Mouse (Mus musculus) kidney, postnatal 0 days (tissue): ENCODE data around the gene Afap1. TPM values are rescaled to one million over a fixed set of nuclear protein-coding genes. Genes with fewer than 3 reads are reported as not detected.
A peak's percentile ranks its signal among the peaks of the same experiment; 100 is the strongest.

Experiments used
- ATAC-seq: fragments of 200-750 bp; cut with Nextera tagmentation; replicated peaks from 2 replicates; pipeline ENCODE4 v1.8.0; 2017; ENCODE audit warnings: low read depth, moderate number of reproducible peaks, moderate TSS enrichment, moderate library complexity; ENCODE audit not compliant: low FRiP score
- DNase-seq: peaks from one replicate; pipeline ENCODE4 v3.0.0-alpha.2; 2016; ENCODE audit warnings: low spot score
- H3K27ac ChIP-seq: fragments of 300-500 bp; sonication (generic); 2 replicates; pipeline ENCODE4 v1.5.1; 2014; ENCODE audit warnings: mild to moderate bottlenecking
- H3K27me3 ChIP-seq: fragments of 300-500 bp; sonication (generic); 2 replicates; pipeline ENCODE4 v1.6.1; 2014; ENCODE audit warnings: low read length, mixed read lengths; ENCODE audit not compliant: insufficient read depth
- H3K36me3 ChIP-seq: fragments of 300-500 bp; sonication (generic); 2 replicates; pipeline ENCODE4 v1.6.1; 2014; ENCODE audit warnings: low read length, mixed read lengths; ENCODE audit not compliant: insufficient read depth
- H3K4me1 ChIP-seq: fragments of 300-500 bp; sonication (generic); replicated peaks from 2 replicates; pipeline ENCODE4 v1.6.1; 2014; ENCODE audit warnings: antibody characterized with exemption, low read length, mixed read lengths; ENCODE audit not compliant: insufficient read depth
- H3K4me2 ChIP-seq: fragments of 300-500 bp; sonication (generic); 2 replicates; pipeline ENCODE4 v1.6.1; 2014; ENCODE audit warnings: mild to moderate bottlenecking, low read length, moderate library complexity, mixed read lengths
- H3K4me3 ChIP-seq: fragments of 300-500 bp; sonication (generic); replicated peaks from 2 replicates; pipeline ENCODE4 v1.5.1; 2014; ENCODE audit warnings: low read depth, low read length
- H3K9ac ChIP-seq: fragments of 300-500 bp; sonication (generic); 2 replicates; pipeline ENCODE4 v1.6.1; 2014; ENCODE audit warnings: low read depth, low read length
- H3K9me3 ChIP-seq: fragments of 300-500 bp; sonication (generic); replicated peaks from 2 replicates; pipeline ENCODE4 v1.6.1; 2016; ENCODE audit warnings: low read length, inconsistent platforms, mixed read lengths
- CTCF ChIP-seq: IDR thresholded peaks from 2 replicates; pipeline ENCODE4 v1.5.1; 2016; ENCODE audit warnings: antibody characterized with exemption, low read depth, mild to moderate bottlenecking, moderate library complexity
- WGBS: fragments of 180-500 bp; shearing (Covaris S2); extraction: QIAGEN DNeasy Blood & Tissue Kit; methylation state at CpG from one replicate; pipeline ENCODE4 v1.1.7; 2014; 5-methylcytosine and 5-hydroxymethylcytosine counted together
- polyA plus RNA-seq: library from polyadenylated mRNA; unstranded; fragments of >200 nt; fragmentation: Nextera tagmentation; extraction: Ambion mirVana; gene quantifications from 2 replicates; pipeline ENCODE4 v1.2.1, GENCODE M21; 2015

Gene Afap1
- 19.1 and 19.7 TPM in 2 replicates for polyA plus RNA-seq

DNA sequence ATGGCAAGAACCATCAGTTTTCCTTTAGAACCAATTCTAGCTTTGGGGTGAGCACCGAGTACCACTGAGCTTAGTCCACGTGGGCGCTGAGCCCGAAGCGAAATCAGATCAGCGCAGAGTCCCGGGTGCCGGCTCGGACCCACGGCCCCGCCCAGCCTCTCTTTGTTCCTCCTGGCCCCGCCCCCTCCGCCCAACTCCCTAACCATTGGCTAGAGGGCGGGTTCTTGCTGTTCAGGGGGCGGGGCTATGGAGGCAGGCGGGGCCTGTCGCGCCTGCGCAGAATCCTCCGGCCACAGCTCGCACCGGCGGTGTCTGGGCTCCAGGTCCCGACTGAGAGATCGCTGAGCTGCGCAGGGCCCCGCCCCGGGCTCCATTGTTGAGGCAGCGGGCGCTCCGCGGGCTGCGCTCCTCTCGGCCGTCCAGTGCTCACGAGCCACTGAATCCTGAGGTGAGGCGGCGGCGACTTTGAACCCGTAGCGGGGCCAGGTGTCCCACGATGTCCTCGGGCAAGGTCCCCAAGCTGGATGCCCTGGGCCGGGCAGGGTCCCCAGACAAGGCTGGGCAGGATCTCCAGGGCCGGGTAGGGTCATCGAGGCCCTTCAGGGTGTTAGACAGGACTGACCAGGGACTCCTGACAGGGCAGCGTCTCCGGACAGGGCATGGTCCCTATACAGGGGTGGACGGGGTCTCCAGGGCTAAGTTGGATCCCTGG is at the start of gene Afap1:
Gene Afap1, plus strand, starts transcription at position 227 of the 712 bp plus-strand sequence.
- DNase-seq (peak; percentile 99), ATAC-seq (peak; percentile 93)
- no peaks in the 10 kb centered on the region for H3K9me3 ChIP-seq
- H3K4me1 ChIP-seq: peaks cover 13% of the 10 kb centered on the region
- H3K9ac ChIP-seq: peak within 1 kb of the TSS; percentile 80
- H3K36me3 ChIP-seq: no peaks in the 10 kb centered on the region
- peak within 1 kb of the TSS; percentile 73 for H3K4me3 ChIP-seq
- no peaks in the 10 kb centered on the region for H3K27me3 ChIP-seq
- peak within 1 kb of the TSS; percentile 81 for H3K27ac ChIP-seq
- peak within 1 kb of the TSS; percentile 67 for H3K4me2 ChIP-seq
- under 1% methylated on average over 46 of the region's 49 CpGs for WGBS
- no peak for TF ChIP-seq CTCF

DNA sequence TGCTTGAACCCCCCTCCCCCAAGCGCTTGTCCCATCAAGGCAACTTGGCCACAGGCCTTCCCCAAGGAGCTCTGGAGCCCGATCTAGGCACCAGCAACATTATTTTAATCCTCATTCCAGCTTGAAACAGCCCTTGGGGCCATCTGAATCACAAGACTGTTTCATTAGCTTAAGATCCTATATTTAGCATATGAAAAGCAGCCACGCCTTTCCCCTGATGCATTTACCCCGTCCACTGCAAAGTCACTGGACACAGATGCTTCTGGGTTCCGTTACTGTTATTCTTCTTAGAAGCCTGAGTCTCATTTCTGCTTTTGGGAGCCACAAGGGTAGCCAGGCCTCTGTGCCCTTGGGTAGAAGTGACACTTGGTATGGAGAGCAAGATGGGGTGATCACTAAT is 41.6 kb upstream of the Afap1 start:
- 82% methylated on average over 5 of the region's 5 CpGs for WGBS

DNA sequence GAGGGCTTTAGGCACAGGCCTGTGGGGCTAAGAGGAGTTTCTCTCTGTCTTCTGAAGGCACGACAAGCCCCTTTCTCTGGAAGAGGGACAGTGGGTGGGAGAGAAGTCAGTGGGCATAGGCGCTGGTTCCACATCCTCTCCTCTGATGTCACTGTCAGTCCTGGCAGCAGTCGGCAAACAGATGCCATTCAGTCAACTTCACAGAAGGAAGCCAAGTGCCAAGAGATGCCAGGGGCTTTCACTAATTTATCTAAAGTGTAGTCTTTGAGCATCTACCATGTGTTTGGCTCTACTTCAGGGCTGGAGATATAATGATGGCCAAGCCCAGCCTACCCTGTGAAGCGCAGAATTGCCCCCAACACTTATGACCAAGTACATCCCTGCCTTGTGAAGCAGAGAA is 39.7 kb upstream of the Afap1 start:
- Histone ChIP-seq H3K36me3 (no peaks in the 10 kb centered on the region), H3K27me3 (no peaks in the 10 kb centered on the region), H3K4me1 (no peaks in the 10 kb centered on the region), H3K4me3 (no peak overlapping the region), H3K9me3 (no peaks in the 10 kb centered on the region), H3K9ac (no peak overlapping the region), H3K4me2 (no peak overlapping the region), H3K27ac (no peak overlapping the region)
- 98% methylated on average over 4 of the region's 4 CpGs for WGBS
- TF ChIP-seq CTCF: no peak
- DNase-seq (no peak), ATAC-seq (no peak)

More for the DNA sequence above, 41.6 kb upstream of the Afap1 start:
- no peak overlapping the region for H3K4me2 ChIP-seq
- H3K27me3 ChIP-seq: no peaks in the 10 kb centered on the region
- DNase-seq (no peak), ATAC-seq (no peak)
- H3K9ac ChIP-seq: no peak overlapping the region
- no peaks in the 10 kb centered on the region for H3K4me1 ChIP-seq
- H3K9me3 ChIP-seq: no peaks in the 10 kb centered on the region
- H3K27ac ChIP-seq: no peak overlapping the region
- H3K4me3 ChIP-seq: no peak overlapping the region
- no peaks in the 10 kb centered on the region for H3K36me3 ChIP-seq
- TF ChIP-seq CTCF: no peak

DNA sequence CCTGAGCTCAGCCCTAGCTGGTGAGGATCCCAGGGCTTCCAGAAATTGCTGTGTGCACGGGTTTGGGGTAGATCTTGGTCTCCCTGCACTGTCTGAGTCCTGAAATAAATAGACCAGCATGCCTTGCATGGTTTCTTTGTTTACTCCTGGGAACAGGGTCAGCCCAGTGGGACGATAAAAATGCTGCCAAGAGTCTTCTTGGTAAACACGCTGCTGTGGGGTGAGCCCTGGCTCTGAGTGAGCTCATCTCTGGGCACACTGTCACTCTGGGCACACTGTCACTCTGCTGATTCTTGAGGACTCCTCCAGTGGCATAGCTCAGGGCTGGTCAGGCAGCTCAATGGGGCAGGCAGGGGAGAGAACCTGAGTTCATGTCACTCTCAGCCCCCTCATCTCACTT is 36.9 kb upstream of the Afap1 start:
- ATAC-seq: no peak

DNA sequence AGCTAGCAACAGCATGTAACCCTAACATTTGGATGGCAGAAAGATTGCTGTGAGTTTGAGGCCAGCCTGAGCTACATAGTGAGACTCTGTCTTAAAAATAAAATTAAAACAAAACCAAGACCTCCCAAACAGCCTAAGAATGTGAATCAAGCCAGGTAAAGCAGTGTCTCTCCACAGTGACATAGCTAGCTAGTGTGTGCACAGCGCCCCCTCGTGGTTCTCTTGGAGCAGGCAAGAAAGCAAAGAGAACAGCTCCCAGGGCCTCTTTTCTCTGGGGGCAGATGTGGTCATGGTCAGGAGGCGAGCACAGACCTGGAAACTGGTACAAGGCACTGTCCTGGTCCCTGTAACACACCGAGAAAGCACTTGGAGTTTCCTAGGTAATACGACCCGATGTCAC is 35.0 kb upstream of the Afap1 start:
- WGBS: 19% methylated on average over 6 of the region's 6 CpGs
- Histone ChIP-seq H3K9ac (no peak overlapping the region), H3K4me1 (0 out of 2 replicates have a peak, but pooled peaks cover 3% of the 10 kb centered on the region), H3K9me3 (no peaks in the 10 kb centered on the region), H3K4me3 (no peak overlapping the region), H3K36me3 (no peaks in the 10 kb centered on the region), H3K27ac (no peak overlapping the region), H3K27me3 (no peaks in the 10 kb centered on the region), H3K4me2 (no peak overlapping the region)
- ATAC-seq: 0 out of 2 replicates have a peak, but pooled peaks have one; percentile 36
- peak; percentile 97 for TF ChIP-seq CTCF
- DNase-seq: peak; percentile 87

More for the DNA sequence above, 36.9 kb upstream of the Afap1 start:
- no peak overlapping the region for H3K4me2 ChIP-seq
- H3K27ac ChIP-seq: no peak overlapping the region
- H3K9ac ChIP-seq: no peak overlapping the region
- WGBS: 46% methylated on average over 3 of the region's 3 CpGs
- no peaks in the 10 kb centered on the region for H3K27me3 ChIP-seq
- H3K36me3 ChIP-seq: no peaks in the 10 kb centered on the region
- H3K4me1 ChIP-seq: no peaks in the 10 kb centered on the region
- H3K4me3 ChIP-seq: no peak overlapping the region
- no peak for DNase-seq
- no peaks in the 10 kb centered on the region for H3K9me3 ChIP-seq
- TF ChIP-seq CTCF: no peak

DNA sequence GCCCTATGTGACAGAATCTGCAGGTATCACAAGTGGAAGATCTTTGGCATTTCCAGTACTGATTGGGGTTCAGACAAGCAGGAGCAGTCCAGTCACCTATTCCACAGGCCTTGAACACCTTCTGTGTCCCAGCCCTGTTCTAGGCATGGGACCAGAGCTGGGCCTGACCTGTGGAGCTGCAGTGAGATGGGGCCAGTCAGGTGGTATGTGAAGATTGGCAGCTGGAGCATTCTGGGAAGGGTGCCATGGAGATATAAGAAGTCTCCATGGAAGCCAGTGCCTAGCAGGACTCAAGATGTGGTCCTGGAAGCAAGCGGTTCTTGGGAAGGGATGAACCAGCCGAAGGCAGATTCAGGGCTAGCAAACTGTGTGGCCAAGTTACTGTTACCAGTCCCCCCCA is 31.7 kb upstream of the Afap1 start:
- WGBS: 97% methylated on average over 2 of the region's 2 CpGs
- Histone ChIP-seq H3K4me1 (0 out of 2 replicates have a peak, but pooled peaks cover 3% of the 10 kb centered on the region), H3K36me3 (no peaks in the 10 kb centered on the region), H3K27me3 (no peaks in the 10 kb centered on the region), H3K4me3 (no peak overlapping the region), H3K9ac (no peak overlapping the region), H3K4me2 (no peak overlapping the region), H3K9me3 (no peaks in the 10 kb centered on the region), H3K27ac (no peak overlapping the region)
- no peak for TF ChIP-seq CTCF
- no peak for ATAC-seq
- DNase-seq: no peak
